Mouse (Mus musculus) urinary bladder, adult 2 months (tissue): Measurements from ENCODE around the gene Cldn34c1. TPM values are rescaled to one million over a fixed set of nuclear protein-coding genes. Genes with fewer than 3 reads are reported as not detected.
A peak's percentile ranks its signal among the peaks of the same experiment; 100 is the strongest.
"Not testable (repeated sequence)": the region's sequence is repeated elsewhere in the genome, so short reads cannot be mapped to it uniquely, and the experiment has no call there.

ENCODE experiments used
- DNase-seq: peaks from one replicate; pipeline ENCODE4 v3.0.0; 2022; ENCODE audit warnings: low spot score
- polyA plus RNA-seq: library from polyadenylated mRNA; depleted of rRNA; stranded (reverse); fragments of >200 nt; gene quantifications from 2 replicates; pipeline ENCODE4 v1.2.3, GENCODE M21; 2012; rRNA removed

The Cldn34c1 gene
- polyA plus RNA-seq, result 6.8 and 8.1 TPM in 2 replicates

GRCm38 (mm10) chrX:123103291-123104260, at the start of gene Cldn34c1:
Cldn34c1 (plus strand) TSS chrX:123103495.
- DNase-seq, result peak; percentile 33

GRCm38 (mm10) chrX:123087441-123087840, 15.9 kb upstream of the Cldn34c1 start:
- DNase-seq, result no peak

GRCm38 (mm10) chrX:123102806-123103205, 489 bp upstream of the Cldn34c1 start:
- DNase-seq, result not testable (repeated sequence)

- not testable (repeated sequence) for DNase-seq
Observed at GRCm38 (mm10) chrX:123104692-123105091, 1.4 kb downstream of the Cldn34c1 start.

- DNase-seq, result not testable (repeated sequence)
Observed at GRCm38 (mm10) chrX:123222381-123222780, 119.1 kb downstream of the Cldn34c1 start, which contains the start of gene Srsx. Srsx (minus strand) TSS chrX:123222481.

Other genes starting within 250 kb of the Cldn34c1 start
- not detected in 2 replicates for gene Gm17521, start 73.8 kb upstream of the Cldn34c1 start, polyA plus RNA-seq
- not detected in 2 replicates for gene Srsx, start 119.0 kb downstream of the Cldn34c1 start, polyA plus RNA-seq
- not detected in 2 replicates for gene Gm17577, start 143.4 kb downstream of the Cldn34c1 start, polyA plus RNA-seq